Mouse (Mus musculus) embryonic facial prominence, embryonic 15.5 days (tissue): ENCODE measurements at regions not wholly inside any gene's neighbourhood (a gene's known extent, or its start where the extent isn't known, plus 50 kb on each side); places are given as distances from the start of the nearest gene placed in this dataset.
"Not testable (repeated sequence)": the region's sequence is repeated elsewhere in the genome, so short reads cannot be mapped to it uniquely, and the experiment has no call there.

Experiments
- ATAC-seq: fragments of 200-750 bp; cut with Nextera tagmentation; 2 replicates; pipeline ENCODE4 v1.8.0; 2017; ENCODE audit warnings: low read depth, moderate TSS enrichment; ENCODE audit not compliant: insufficient number of reproducible peaks, low FRiP score, low TSS enrichment
- H3K27ac ChIP-seq: fragments of 300-500 bp; sonication (generic); replicated peaks from 2 replicates; pipeline ENCODE4 v1.5.1; 2015; ENCODE audit warnings: mild to moderate bottlenecking, inconsistent platforms
- H3K27me3 ChIP-seq: fragments of 300-500 bp; sonication (generic); 2 replicates; pipeline ENCODE4 v1.6.1; 2015; ENCODE audit warnings: inconsistent platforms
- H3K36me3 ChIP-seq: fragments of 300-500 bp; sonication (generic); 2 replicates; pipeline ENCODE4 v1.6.1; 2015; ENCODE audit warnings: mild to moderate bottlenecking, inconsistent platforms
- H3K4me1 ChIP-seq: fragments of 300-500 bp; sonication (generic); 2 replicates; pipeline ENCODE4 v1.6.1; 2015; ENCODE audit warnings: inconsistent platforms
- H3K4me2 ChIP-seq: fragments of 300-500 bp; sonication (generic); replicated peaks from 2 replicates; pipeline ENCODE4 v1.6.1; 2015; ENCODE audit warnings: mild to moderate bottlenecking, inconsistent platforms
- H3K4me3 ChIP-seq: fragments of 300-500 bp; sonication (generic); replicated peaks from 2 replicates; pipeline ENCODE4 v1.5.1; 2015; ENCODE audit warnings: mild to moderate bottlenecking, inconsistent platforms
- H3K9ac ChIP-seq: fragments of 300-500 bp; sonication (generic); 2 replicates; pipeline ENCODE4 v1.6.1; 2015; ENCODE audit warnings: inconsistent platforms
- H3K9me3 ChIP-seq: fragments of 300-500 bp; sonication (generic); replicated peaks from 2 replicates; pipeline ENCODE4 v1.6.1; 2016; ENCODE audit warnings: inconsistent platforms
- WGBS: fragments of 180-500 bp; shearing (Covaris S2); methylation state at CpG from one replicate; pipeline ENCODE4 v1.1.7; 2015; 5-methylcytosine and 5-hydroxymethylcytosine counted together

DNA sequence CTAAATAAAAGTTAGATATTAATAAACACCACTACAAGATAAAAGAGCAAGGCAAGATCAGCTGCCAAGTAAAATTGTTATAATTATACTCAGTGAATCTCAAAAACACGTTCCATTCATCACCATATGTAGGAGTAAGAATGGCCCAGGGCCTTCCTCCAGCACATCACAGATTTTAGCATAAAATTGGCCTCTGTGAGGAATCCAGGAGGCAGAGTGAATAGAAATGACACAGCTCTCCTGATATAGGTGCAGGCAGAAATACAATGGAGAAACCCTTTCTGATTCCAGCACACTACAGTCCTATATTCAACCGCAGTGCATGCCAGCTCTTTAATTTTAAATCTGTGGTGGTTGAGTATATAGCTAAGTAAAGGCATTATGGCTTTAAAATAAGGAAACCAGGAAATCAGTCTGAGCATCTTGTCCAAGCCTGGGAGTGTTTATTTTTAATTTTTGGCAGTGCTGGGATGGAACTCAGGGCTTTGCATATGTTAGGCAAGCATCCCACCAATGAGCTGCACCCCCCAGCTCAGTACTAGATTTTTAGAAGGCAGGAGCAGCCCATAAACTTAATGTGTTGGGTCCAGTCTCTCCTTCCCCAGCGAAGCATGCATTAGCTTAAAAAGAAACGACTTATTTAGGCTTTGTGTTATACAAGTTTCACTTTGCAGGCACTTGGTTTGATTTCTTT, 158.3 kb upstream of the Ptprz1 start:
- Histone ChIP-seq H3K4me1 (no peaks in the 10 kb centered on the region), H3K4me3 (no peak overlapping the region), H3K27ac (no peak overlapping the region), H3K4me2 (no peak overlapping the region), H3K9ac (no peak overlapping the region), H3K36me3 (no peaks in the 10 kb centered on the region), H3K27me3 (no peaks in the 10 kb centered on the region), H3K9me3 (no peaks in the 10 kb centered on the region)
- WGBS, result 68% methylated on average over 4 of the region's 4 CpGs
- no peak for ATAC-seq

DNA sequence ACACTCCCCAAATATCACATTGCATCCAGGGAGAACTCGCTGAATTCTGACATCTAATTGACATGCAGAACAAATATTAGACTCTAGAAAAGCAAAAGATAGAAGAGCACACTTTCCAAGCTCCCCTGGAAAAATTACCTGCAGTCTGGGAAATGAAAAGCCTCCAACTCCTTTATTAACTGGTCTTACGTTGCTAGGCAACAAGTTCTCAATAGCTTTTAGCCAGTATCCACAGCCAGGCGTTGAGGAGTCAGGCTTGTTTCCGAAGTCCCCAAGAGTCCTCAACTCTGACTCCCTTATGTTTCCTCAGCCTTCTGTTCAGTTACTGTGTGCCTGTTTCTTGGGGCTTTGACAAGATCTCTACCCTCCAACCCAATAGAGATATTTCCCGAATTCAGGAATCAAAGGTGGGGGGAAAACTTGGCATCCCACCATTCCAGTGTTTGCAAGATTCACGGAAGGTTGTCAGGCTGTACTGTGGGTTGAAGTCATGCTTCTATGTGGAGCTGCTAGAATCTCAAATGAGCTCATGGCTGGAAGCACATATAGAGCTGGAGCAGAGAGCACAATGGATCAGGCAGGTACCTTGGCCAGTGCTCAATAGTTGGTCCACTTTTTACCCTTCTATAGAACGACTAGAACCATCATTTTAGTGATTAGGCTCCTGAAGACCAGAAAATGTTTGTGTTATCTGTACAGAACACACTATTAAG, 159.0 kb upstream of the Ptprz1 start:
- Histone ChIP-seq H3K4me2 (no peak overlapping the region), H3K4me3 (no peak overlapping the region), H3K36me3 (no peaks in the 10 kb centered on the region), H3K27me3 (no peaks in the 10 kb centered on the region), H3K9me3 (no peaks in the 10 kb centered on the region), H3K4me1 (no peaks in the 10 kb centered on the region), H3K9ac (no peak overlapping the region), H3K27ac (no peak overlapping the region)
- WGBS, result 58% methylated on average over 7 of the region's 7 CpGs
- ATAC-seq, result no peak

DNA sequence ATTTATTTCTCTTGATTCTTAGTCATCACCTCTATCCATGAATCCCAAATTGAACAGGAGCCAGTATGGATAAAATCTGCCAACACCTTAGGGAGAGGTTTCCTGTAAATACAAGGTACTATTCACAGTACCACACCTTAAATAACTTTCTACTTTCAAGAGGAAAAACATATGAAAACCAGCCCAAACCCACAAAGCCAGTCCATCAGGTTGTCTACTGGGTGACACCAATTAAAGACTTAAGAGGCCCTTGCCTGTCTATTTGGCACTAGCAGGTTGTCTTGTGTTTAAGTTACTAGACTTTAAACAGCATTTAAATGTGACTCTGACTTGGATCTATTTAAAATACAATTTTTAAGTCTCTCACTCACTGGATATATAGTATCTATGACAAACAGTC, 177.1 kb upstream of the Ptprz1 start:
- H3K27me3 ChIP-seq, result no peaks in the 10 kb centered on the region
- H3K9me3 ChIP-seq, result no peaks in the 10 kb centered on the region
- H3K36me3 ChIP-seq, result no peaks in the 10 kb centered on the region
- H3K4me1 ChIP-seq, result no peaks in the 10 kb centered on the region; the same call in 1 of the 2 replicates
- no peak overlapping the region for H3K9ac ChIP-seq
- H3K4me3 ChIP-seq, result no peak overlapping the region
- ATAC-seq, result no peak
- no peak overlapping the region for H3K4me2 ChIP-seq
- H3K27ac ChIP-seq, result 0 out of 2 replicates have a peak overlapping the region, but pooled peaks have one; percentile 17

DNA sequence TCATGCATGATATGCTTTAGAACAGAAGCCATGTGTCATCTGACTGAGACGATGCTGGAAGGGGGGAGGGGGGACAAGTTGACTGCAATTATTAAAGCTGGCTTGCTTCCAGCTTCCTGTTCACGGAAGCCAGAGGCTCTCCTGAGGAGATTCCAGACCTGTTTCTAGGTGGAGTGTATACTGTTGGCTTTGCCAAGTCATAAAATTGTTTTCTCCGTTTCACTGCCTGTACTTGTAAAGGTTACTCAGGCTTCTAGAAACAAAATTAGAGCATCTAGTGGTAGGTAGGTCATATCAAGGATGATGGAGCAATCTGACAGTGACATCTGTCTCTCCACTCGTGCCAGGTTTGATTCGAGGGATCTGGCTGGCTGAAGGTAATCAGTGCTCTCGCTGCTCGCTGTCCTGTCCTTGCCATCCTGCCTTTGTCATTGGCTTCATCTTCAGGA, 186.6 kb upstream of the Ptprz1 start:
- no peak overlapping the region for H3K4me3 ChIP-seq
- H3K4me2 ChIP-seq, result no peak overlapping the region
- no peaks in the 10 kb centered on the region for H3K9me3 ChIP-seq
- H3K27ac ChIP-seq, result no peak overlapping the region
- no peak overlapping the region for H3K9ac ChIP-seq
- no peaks in the 10 kb centered on the region for H3K27me3 ChIP-seq
- H3K36me3 ChIP-seq, result no peaks in the 10 kb centered on the region
- H3K4me1 ChIP-seq, result 0 out of 2 replicates have a peak, but pooled peaks cover 3% of the 10 kb centered on the region
- no peak for ATAC-seq
- 37% methylated on average over 7 of the region's 7 CpGs for WGBS

DNA sequence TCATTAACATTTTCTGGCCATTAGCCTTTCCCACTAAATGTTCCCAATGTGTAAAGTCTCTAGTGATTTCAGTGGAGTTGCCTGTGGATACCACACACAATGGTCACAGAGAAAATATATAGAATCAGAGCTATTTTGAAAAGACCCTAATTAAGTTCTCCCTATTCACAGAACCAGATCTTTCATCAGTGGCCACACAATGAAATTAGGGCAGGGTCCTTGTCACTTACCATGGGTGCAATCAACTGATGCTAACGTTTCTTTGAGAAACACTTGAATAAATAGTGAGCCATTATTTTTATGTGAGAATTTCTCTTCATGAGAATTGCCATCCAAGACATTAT, 200.7 kb upstream of the Ptprz1 start:
- Histone ChIP-seq H3K36me3 (no peaks in the 10 kb centered on the region), H3K9ac (no peak overlapping the region), H3K27me3 (no peaks in the 10 kb centered on the region), H3K4me3 (no peak overlapping the region), H3K9me3 (no peaks in the 10 kb centered on the region), H3K4me2 (no peak overlapping the region), H3K27ac (no peak overlapping the region), H3K4me1 (no peaks in the 10 kb centered on the region)
- 61% methylated on average over 1 of the region's 1 CpGs for WGBS
- no peak for ATAC-seq

DNA sequence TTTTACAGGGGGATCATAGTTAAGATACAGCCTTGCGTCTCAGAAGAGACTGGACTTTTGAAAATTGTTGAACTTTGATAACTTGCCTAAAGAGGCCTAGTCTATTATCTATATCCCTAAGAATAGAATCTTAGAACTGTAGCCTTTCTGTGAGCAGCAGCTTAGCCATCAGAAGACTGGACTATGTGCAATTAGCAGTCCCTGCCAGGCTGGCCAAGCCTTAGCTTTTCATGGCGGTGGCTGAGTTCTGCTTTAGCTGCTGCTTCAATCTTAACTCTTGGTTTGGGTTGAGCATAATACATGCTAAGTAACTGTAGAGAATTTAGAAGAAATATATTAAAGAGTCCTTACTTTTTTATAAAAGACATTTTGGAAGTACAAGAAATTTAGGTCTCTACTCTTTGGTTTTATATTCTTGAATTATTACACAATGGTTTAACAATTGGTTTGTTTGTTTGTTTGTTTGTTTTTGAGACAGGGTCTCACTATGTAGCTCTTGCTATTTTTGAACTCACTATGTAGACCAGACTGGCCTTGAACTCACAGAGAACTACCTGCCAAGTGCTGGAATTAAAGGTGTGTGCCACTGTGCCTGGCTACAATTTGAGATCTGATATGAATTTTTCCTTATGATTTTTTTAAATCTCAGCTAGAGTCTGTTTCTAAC, 201.2 kb upstream of the Ptprz1 start:
- Histone ChIP-seq H3K4me1 (no peaks in the 10 kb centered on the region), H3K9ac (no peak overlapping the region), H3K27ac (no peak overlapping the region), H3K4me2 (no peak overlapping the region), H3K36me3 (no peaks in the 10 kb centered on the region), H3K27me3 (no peaks in the 10 kb centered on the region), H3K4me3 (no peak overlapping the region), H3K9me3 (no peaks in the 10 kb centered on the region)
- no peak for ATAC-seq
- WGBS, result 88% methylated on average over 2 of the region's 2 CpGs

DNA sequence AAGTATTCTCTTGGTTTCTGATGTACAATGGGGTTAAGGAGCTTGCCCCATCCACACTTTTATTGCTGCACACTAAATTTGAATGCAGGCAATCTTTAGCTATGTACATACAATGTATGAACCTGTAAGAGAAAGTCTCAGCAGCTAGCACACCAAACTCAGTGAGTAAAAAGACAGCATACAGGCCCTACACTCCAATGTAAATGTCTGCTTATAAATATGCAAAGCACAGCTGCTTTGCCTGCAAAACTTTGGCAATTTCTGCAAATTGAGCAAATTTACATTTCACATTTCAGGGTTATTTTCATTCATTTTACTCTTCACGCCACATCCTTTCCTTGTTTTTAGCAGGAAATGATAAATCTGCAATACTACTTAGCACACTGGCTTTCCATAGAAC, 203.8 kb upstream of the Ptprz1 start:
- no peaks in the 10 kb centered on the region for H3K27me3 ChIP-seq
- no peak overlapping the region for H3K9ac ChIP-seq
- H3K9me3 ChIP-seq, result no peaks in the 10 kb centered on the region
- H3K36me3 ChIP-seq, result no peaks in the 10 kb centered on the region
- H3K27ac ChIP-seq, result no peak overlapping the region
- 45% methylated on average over 1 of the region's 1 CpGs for WGBS
- H3K4me3 ChIP-seq, result no peak overlapping the region
- no peaks in the 10 kb centered on the region for H3K4me1 ChIP-seq
- no peak for ATAC-seq
- H3K4me2 ChIP-seq, result no peak overlapping the region

DNA sequence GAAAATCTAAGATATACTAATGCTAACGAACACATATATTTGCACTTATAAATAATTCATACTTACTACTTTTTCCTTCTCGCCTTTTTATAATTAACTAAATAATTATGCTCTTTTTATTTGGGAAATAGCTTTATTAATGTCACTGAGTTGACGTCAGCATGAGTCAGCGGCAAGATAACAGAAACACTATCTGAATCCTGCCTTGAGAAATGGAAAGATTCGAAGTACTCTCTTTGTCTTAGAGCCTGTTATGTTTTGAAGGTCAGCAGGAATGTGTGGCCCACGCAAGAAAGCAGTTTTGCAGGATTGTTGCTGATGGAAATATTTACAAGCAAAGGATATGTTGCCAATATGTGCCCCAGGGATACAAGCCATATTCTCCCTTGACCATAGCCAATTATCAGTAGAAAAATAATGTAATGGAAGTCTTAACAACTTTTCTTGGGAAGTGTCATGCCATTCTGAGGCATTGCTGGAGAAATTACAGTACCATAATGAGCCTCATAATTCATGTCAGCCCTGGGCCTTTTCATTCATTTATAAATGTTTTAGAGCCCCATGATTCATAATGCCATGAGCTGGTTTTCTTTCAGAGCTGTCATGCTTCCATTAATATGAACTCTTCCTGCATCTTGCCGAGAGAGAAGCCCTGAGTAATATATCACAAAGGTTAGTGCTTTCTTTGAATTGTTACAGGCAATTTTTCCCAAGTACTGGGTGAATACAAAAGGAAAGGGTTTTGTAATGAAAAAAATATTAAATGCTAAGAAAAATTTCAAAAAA, 206.9 kb upstream of the Ptprz1 start:
- H3K4me1 ChIP-seq, result no peaks in the 10 kb centered on the region
- no peak for ATAC-seq
- no peak overlapping the region for H3K4me3 ChIP-seq
- 79% methylated on average over 7 of the region's 7 CpGs for WGBS
- H3K36me3 ChIP-seq, result no peaks in the 10 kb centered on the region
- H3K9ac ChIP-seq, result no peak overlapping the region
- H3K27me3 ChIP-seq, result no peaks in the 10 kb centered on the region
- H3K4me2 ChIP-seq, result no peak overlapping the region
- no peak overlapping the region for H3K27ac ChIP-seq
- H3K9me3 ChIP-seq, result no peaks in the 10 kb centered on the region

DNA sequence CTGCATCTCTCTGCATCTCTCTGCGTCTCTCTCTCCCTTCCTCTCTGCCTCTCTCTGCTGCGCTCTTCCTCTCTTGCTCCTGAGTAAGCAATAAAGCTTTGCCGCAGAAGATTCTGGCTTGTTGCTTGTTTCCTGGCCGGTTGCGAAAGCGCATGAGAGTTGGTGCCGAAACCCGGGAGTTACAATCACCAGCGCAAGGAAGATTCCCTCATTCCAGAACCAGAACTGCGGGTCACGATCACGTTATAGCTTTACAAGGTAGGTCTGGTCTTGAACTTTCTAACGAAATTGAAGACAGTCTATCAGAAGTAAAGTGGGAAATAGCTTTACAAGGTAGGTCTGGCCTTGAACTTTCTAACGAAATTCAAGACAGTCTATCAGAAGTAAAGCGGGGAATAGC, 217.9 kb upstream of the Ptprz1 start:
- not testable (repeated sequence) for H3K36me3 ChIP-seq, H3K4me2 ChIP-seq, H3K27ac ChIP-seq, H3K9me3 ChIP-seq, H3K9ac ChIP-seq, H3K4me1 ChIP-seq, H3K27me3 ChIP-seq, ATAC-seq, H3K4me3 ChIP-seq
- WGBS, result 95% methylated on average over 15 of the region's 15 CpGs

DNA sequence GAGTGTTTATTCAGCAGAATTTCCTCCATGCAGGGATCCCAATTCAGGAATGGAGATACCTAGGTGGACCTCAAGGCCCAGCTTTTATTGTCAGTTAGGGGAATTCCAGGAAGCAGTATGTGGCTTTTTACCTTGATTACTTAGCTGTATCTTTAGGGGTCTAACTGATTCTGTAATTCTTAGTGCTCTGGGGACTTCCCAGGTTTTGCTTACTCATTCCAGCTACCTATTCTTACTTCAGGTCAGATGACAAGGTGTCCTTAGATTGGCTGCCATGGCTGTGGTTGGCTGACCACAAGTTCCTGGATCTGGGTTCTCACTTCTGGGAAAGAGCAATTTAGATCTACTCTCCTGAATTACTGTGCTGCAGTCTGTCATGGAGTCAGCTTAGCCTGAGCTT, 235.2 kb upstream of the Ptprz1 start:
- no peaks in the 10 kb centered on the region for H3K4me1 ChIP-seq
- H3K36me3 ChIP-seq, result no peaks in the 10 kb centered on the region
- H3K27ac ChIP-seq, result no peak overlapping the region
- H3K4me3 ChIP-seq, result no peak overlapping the region
- no peak overlapping the region for H3K9ac ChIP-seq
- H3K27me3 ChIP-seq, result no peaks in the 10 kb centered on the region
- H3K4me2 ChIP-seq, result no peak overlapping the region
- H3K9me3 ChIP-seq, result no peaks in the 10 kb centered on the region
- ATAC-seq, result no peak

DNA sequence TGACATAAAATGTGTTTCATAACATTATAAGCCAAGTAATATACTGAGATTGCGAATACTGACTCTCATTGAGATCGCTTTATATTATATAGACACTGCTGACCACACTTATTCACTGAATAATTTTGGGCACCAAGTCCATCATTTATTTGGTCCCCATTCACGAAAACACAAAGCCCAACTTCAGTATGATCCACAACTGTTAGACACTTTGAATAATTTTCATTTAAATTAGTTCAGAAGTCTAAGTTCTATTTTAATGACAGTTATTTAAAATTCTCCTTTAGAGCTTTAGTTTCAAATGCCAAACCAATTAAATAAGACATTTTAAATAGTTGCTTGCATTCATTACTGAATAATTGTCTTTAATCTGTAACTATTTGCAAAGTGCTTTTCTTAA, 240.2 kb upstream of the Ptprz1 start:
- Histone ChIP-seq H3K27me3 (no peaks in the 10 kb centered on the region), H3K36me3 (no peaks in the 10 kb centered on the region), H3K4me3 (no peak overlapping the region), H3K27ac (no peak overlapping the region), H3K9me3 (no peaks in the 10 kb centered on the region), H3K9ac (no peak overlapping the region), H3K4me1 (no peaks in the 10 kb centered on the region), H3K4me2 (no peak overlapping the region)
- no peak for ATAC-seq
- WGBS, result 84% methylated on average over 3 of the region's 3 CpGs
